Mouse (Mus musculus): Measurements from ENCODE around the gene Slc7a12. TPM values are rescaled to one million over a fixed set of nuclear protein-coding genes. Genes with fewer than 3 reads are reported as not detected.

Slc7a12 gene
- polyA plus RNA-seq (2016; fragmentation: Nextera tagmentation; extraction: Ambion mirVana), result not detected in 2 replicates

- Histone ChIP-seq H3K4me3 (no peak within 1 kb of the TSS), H3K27me3 (ENCODE audit: insufficient read depth, poor library complexity, severe bottlenecking) (no peaks in the 10 kb centered on the region), H3K4me1 (no peaks in the 10 kb centered on the region), H3K9me3 (no peaks in the 10 kb centered on the region), H3K27ac (no peak within 1 kb of the TSS), H3K36me3 (no peaks in the 10 kb centered on the region)
- DNase-seq (ENCODE audit: low spot score), result no peak
Observed at GRCm38 (mm10) chr3:14480397-14480796, at the start of gene Slc7a12. Gene Slc7a12, plus strand, starts transcription at chr3:14480697.

- 63% methylated on average over 1 of the region's 1 CpGs for WGBS
- Histone ChIP-seq H3K9me3 (no peaks in the 10 kb centered on the region), H3K36me3 (no peaks in the 10 kb centered on the region), H3K4me3 (no peak overlapping the region), H3K27me3 (ENCODE audit: insufficient read depth, poor library complexity, severe bottlenecking) (no peaks in the 10 kb centered on the region), H3K4me1 (no peaks in the 10 kb centered on the region), H3K27ac (no peak overlapping the region)
- no peak for DNase-seq (ENCODE audit: low spot score)
Observed at GRCm38 (mm10) chr3:14432381-14432780, 48.1 kb upstream of the Slc7a12 start.

GRCm38 (mm10) chr3:14446015-14446414, 34.5 kb upstream of the Slc7a12 start:
- H3K4me3 ChIP-seq, result no peak overlapping the region
- WGBS, result 85% methylated on average over 4 of the region's 4 CpGs

GRCm38 (mm10) chr3:14446691-14447090, 33.8 kb upstream of the Slc7a12 start:
- Histone ChIP-seq H3K36me3 (no peaks in the 10 kb centered on the region), H3K9me3 (no peaks in the 10 kb centered on the region), H3K27ac (no peak overlapping the region), H3K4me1 (no peaks in the 10 kb centered on the region), H3K4me3 (no peak overlapping the region), H3K27me3 (ENCODE audit: insufficient read depth, poor library complexity, severe bottlenecking) (no peaks in the 10 kb centered on the region)
- WGBS, result 90% methylated on average over 4 of the region's 4 CpGs
- no peak for DNase-seq (ENCODE audit: low spot score)

More at GRCm38 (mm10) chr3:14446015-14446414, 34.5 kb upstream of the Slc7a12 start:
- no peaks in the 10 kb centered on the region for H3K27me3 ChIP-seq (ENCODE audit: insufficient read depth, poor library complexity, severe bottlenecking)
- H3K27ac ChIP-seq, result no peak overlapping the region
- DNase-seq (ENCODE audit: low spot score), result peak; percentile 52
- H3K4me1 ChIP-seq, result no peaks in the 10 kb centered on the region
- no peaks in the 10 kb centered on the region for H3K36me3 ChIP-seq
- no peaks in the 10 kb centered on the region for H3K9me3 ChIP-seq

Other genes with a start within 250 kb of the Slc7a12 start
- gene 1810022K09Rik, start 130.6 kb downstream of the Slc7a12 start, polyA plus RNA-seq (2016; fragmentation: Nextera tagmentation; extraction: Ambion mirVana), result 376 and 407 TPM in 2 replicates
- gene Car13, start 161.0 kb downstream of the Slc7a12 start, polyA plus RNA-seq (2016; fragmentation: Nextera tagmentation; extraction: Ambion mirVana), result 4.8 TPM in 2 replicates

All from heart, embryonic 10.5 days (tissue).